Mouse (Mus musculus) olfactory bulb, adult 2 months (tissue): Measurements from ENCODE around the gene Lpar1. TPM values are rescaled to one million over a fixed set of nuclear protein-coding genes. Genes with fewer than 3 reads are reported as not detected.
"Not testable (repeated sequence)": the region's sequence is repeated elsewhere in the genome, so short reads cannot be mapped to it uniquely, and the experiment has no call there.

Experiments used
- H3K27ac ChIP-seq: fragments of 200-500 bp; 2 replicates; pipeline ENCODE4 v1.5.1; 2012; ENCODE audit warnings: low read depth, low read length; ENCODE audit not compliant: insufficient read depth
- H3K4me1 ChIP-seq: fragments of 200-500 bp; 2 replicates; pipeline ENCODE4 v1.6.1; 2012; ENCODE audit warnings: low read length; ENCODE audit not compliant: control insufficient read depth, insufficient read depth
- H3K4me3 ChIP-seq: fragments of 200-500 bp; 2 replicates; pipeline ENCODE4 v1.5.1; 2012; ENCODE audit warnings: mild to moderate bottlenecking, low read depth, low read length, moderate library complexity; ENCODE audit not compliant: insufficient read depth
- CTCF ChIP-seq: fragments of 200-500 bp; IDR thresholded peaks from 2 replicates; pipeline ENCODE4 v1.5.1; 2012; ENCODE audit warnings: low read depth, mild to moderate bottlenecking, low read length, moderate library complexity; ENCODE audit not compliant: insufficient read depth
- POLR2A ChIP-seq: fragments of 200-500 bp; IDR thresholded peaks from 2 replicates; pipeline ENCODE4 v1.6.1; 2012; ENCODE audit warnings: mild to moderate bottlenecking, low read depth, low read length, moderate library complexity; ENCODE audit not compliant: insufficient read depth
- WGBS: fragments of 180-500 bp; shearing (Covaris S2); methylation state at CpG from one replicate; pipeline ENCODE4 v1.1.7; 2018; 5-methylcytosine and 5-hydroxymethylcytosine counted together
- polyA plus RNA-seq: library from polyadenylated mRNA; stranded (reverse); fragments of >200 nt; gene quantifications from 2 replicates; pipeline ENCODE4 v1.2.4, GENCODE M21; 2012; ENCODE audit warnings: low replicate concordance; ENCODE audit not compliant: missing spikeins, insufficient read depth, insufficient read length

Gene Lpar1
- polyA plus RNA-seq, 1 experiment = not detected

DNA sequence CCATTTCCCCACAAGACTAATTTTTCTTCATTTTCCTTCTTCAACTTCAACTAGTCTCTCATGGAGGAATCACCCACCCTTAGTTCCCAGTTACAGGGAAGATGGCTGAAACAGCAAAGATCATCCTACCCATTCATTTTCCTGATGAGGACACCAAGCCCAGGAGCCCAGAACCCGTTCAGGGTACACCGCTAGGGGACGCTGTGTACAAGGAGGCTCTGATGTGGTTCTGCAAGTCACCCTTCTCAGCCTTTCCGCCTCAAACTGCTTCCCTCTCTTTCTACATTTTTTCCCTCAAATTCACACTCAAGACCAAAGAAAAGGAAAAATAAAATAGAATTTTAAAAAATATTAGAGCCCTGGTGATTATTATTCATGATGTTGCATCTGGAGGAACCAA lies 1.9 kb downstream of the Lpar1 start:
- Histone ChIP-seq H3K4me3 (no peak overlapping the region), H3K27ac (no peak overlapping the region), H3K4me1 (peaks cover 8% of the 10 kb centered on the region)
- 16% methylated on average over 4 of the region's 4 CpGs for WGBS
- TF ChIP-seq POLR2A = no peak
- TF ChIP-seq CTCF = peak; percentile 38; the same call in 1 of the 2 replicates

GRCm38 (mm10) chr4:58547725-58548124 lies 6.0 kb downstream of the Lpar1 start:
- TF ChIP-seq CTCF (no peak), POLR2A (no peak)
- peaks cover under 1% of the 10 kb centered on the region; the same call in 1 of the 2 replicates for H3K4me1 ChIP-seq
- 87% methylated on average over 9 of the region's 9 CpGs for WGBS
- H3K27ac ChIP-seq = no peak overlapping the region
- H3K4me3 ChIP-seq = no peak overlapping the region

GRCm38 (mm10) chr4:58547273-58547565 lies 6.5 kb downstream of the Lpar1 start:
- H3K4me1 ChIP-seq = no peaks in the 10 kb centered on the region
- H3K27ac ChIP-seq = no peak overlapping the region
- no peak for TF ChIP-seq CTCF
- no peak for TF ChIP-seq POLR2A
- WGBS = 59% methylated on average over 4 of the region's 4 CpGs
- H3K4me3 ChIP-seq = no peak overlapping the region

DNA sequence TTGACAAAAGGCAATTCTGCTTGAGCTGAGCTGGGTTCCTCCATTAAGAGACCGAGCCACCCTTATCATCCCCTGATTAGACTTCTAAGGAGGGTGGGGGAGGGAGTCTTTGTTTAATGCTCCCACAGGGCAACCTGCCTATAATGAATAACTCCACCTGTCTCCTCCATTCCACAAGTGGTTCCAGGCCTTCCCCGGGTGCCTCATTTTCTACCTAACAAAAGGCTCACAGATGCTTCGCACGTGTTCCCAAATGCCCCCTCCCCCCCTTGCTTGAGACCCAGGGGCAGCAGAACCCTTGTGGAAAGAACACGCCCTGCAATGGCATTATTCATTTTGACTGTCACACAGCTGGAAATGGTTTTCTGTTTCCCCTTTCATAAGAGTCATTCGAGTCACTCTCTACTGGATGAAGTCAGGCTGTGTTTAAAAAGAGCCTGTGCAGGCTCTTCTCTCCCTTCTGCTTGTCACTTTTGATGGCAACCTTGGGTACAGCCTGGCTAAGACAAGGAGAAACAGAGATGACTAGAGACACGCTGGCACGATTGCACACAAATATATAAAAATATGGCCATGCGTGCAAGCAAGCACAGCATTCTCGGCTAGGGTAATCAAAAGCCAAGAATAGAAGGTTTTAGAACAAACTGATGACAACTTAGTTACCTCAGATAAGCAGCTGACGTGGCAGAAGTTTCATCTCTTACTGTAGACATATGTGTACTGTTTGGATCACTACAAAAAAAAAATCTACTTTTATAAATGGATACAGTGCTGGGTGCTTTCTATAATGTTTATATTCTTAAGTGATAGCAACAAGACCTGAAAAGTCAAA lies 7.0 kb downstream of the Lpar1 start:
- TF ChIP-seq POLR2A (no peak), CTCF (no peak)
- no peak overlapping the region for H3K4me3 ChIP-seq
- no peak overlapping the region for H3K27ac ChIP-seq
- 72% methylated on average over 11 of the region's 11 CpGs for WGBS
- no peaks in the 10 kb centered on the region for H3K4me1 ChIP-seq

- Histone ChIP-seq H3K27ac (no peak overlapping the region), H3K4me1 (no peaks in the 10 kb centered on the region), H3K4me3 (no peak overlapping the region)
- TF ChIP-seq POLR2A = no peak
- TF ChIP-seq CTCF = no peak
- 67% methylated on average over 9 of the region's 9 CpGs for WGBS
These were observed 7.7 kb downstream of the Lpar1 start for GRCm38 (mm10) chr4:58545888-58546432.

- 91% methylated on average over 3 of the region's 3 CpGs for WGBS
- H3K4me3 ChIP-seq = no peak overlapping the region
- no peaks in the 10 kb centered on the region for H3K4me1 ChIP-seq
- TF ChIP-seq POLR2A = no peak
- no peak for TF ChIP-seq CTCF
- H3K27ac ChIP-seq = no peak overlapping the region
These were observed 10.5 kb downstream of the Lpar1 start for GRCm38 (mm10) chr4:58543171-58543570.

- not testable (repeated sequence) for H3K4me1 ChIP-seq, H3K27ac ChIP-seq, H3K4me3 ChIP-seq
- WGBS = 94% methylated on average over 7 of the region's 7 CpGs
These were observed 11.0 kb downstream of the Lpar1 start for GRCm38 (mm10) chr4:58542656-58543055.

- Histone ChIP-seq H3K4me3 (no peak overlapping the region), H3K4me1 (no peaks in the 10 kb centered on the region), H3K27ac (no peak overlapping the region)
- 97% methylated on average over 3 of the region's 3 CpGs for WGBS
- TF ChIP-seq CTCF (no peak), POLR2A (no peak)
These were observed 12.9 kb downstream of the Lpar1 start for GRCm38 (mm10) chr4:58540841-58541240.

DNA sequence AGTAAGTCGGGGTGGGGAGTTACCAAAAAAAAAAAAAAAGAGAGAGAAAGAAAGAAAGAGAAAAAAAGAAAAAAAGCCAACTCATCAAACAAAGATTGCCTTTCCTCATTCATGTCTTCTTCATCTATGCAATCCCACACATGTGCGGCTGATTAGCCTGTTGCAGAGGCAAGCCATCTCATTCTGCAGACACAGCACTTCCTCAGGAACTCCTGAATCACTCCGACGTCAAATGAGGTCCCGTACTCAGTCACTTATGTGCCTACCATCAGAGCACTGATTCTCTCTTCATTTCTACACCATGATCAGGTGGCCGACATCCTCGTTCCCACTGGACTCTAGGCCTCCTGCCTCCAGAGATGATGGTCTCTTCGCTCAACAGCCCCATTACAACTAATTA lies 13.3 kb downstream of the Lpar1 start:
- WGBS = 89% methylated on average over 8 of the region's 8 CpGs
- H3K4me1 ChIP-seq = no peaks in the 10 kb centered on the region
- H3K4me3 ChIP-seq = no peak overlapping the region
- no peak overlapping the region for H3K27ac ChIP-seq
- TF ChIP-seq POLR2A = no peak
- TF ChIP-seq CTCF = no peak
